14 mouse cellular contexts compared by ENCODE assay signal in the genomic region with DNA sequence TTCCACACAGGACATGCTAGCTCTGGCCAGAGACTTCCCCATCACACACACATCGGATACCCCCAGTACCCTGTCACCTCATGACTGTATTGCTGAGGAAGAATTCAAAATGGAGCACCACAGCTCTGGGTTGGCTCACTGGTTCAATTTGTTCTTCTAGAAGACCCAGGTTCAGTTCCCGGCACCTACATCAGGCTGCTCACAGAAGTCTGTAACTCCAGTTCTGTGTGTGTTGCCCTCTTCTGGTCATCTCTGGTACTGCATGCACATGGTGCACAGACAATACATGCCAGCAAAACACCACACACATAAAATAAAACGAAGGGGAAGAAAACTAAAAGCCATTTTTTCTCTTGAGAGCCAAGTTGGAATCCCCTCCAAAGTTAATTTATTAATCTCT. TPM values are rescaled to one million over a fixed set of nuclear protein-coding genes. Genes with fewer than 3 reads are reported as not detected.
DNase-seq lines count a peak whose midpoint lies in the region; ATAC-seq and TF ChIP-seq lines count a peak whose summit lies in the region.
"Had no signal": no experiment of that assay in that cellular context is flagged by ENCODE, and none has a peak within 500 bp of the region (broad histone marks: within the 10 kb centered on the region; RNA-seq: fewer than 3 reads in every experiment).

No protein-coding gene starts in this region.

- WGBS in embryonic facial prominence, embryonic 11.5 days, result 89% methylated on average over 3 of the region's 3 CpGs

- TF ChIP-seq CTCF in layer of hippocampus, adult 2 months (conservative IDR thresholded peaks at IDR 0.05), result peak; percentile 73
- peak; percentile 95 for TF ChIP-seq CTCF in E14TG2a.4 (conservative IDR thresholded peaks at IDR 0.05; ENCODE audit: low read length)

- no peak overlapping the region for H3K4me2 ChIP-seq in embryonic facial prominence, embryonic 11.5 days (ENCODE audit: low read depth, low read length)
- H3K4me2 ChIP-seq: forebrain, embryonic 12.5 days had no signal

- no peak overlapping the region for H3K9ac ChIP-seq in embryonic facial prominence, embryonic 11.5 days (replicated peaks; ENCODE audit: low read length)
- H3K9ac ChIP-seq: forebrain, embryonic 12.5 days had no signal

- H3K4me1 ChIP-seq in E14TG2a.4 (replicated peaks; ENCODE audit: low read depth, low read length), result peaks cover 49% of the 10 kb centered on the region
- no peaks in the 10 kb centered on the region for H3K4me1 ChIP-seq in embryonic facial prominence, embryonic 11.5 days (ENCODE audit: control insufficient read depth, insufficient read depth, low read length)
- H3K4me1 ChIP-seq: forebrain, embryonic 12.5 days had no signal

- no peak overlapping the region for H3K27ac ChIP-seq in layer of hippocampus, adult 2 months
- no peak overlapping the region for H3K27ac ChIP-seq in embryonic facial prominence, embryonic 11.5 days (replicated peaks; ENCODE audit: low read depth, low read length)
- H3K27ac ChIP-seq: forebrain, embryonic 12.5 days had no signal

- no peak overlapping the region for H3K4me3 ChIP-seq in layer of hippocampus, adult 2 months
- H3K4me3 ChIP-seq in E14TG2a.4 (replicated peaks; ENCODE audit: low read length), result no peak overlapping the region
- H3K4me3 ChIP-seq in embryonic facial prominence, embryonic 11.5 days (ENCODE audit: low read depth, low read length), result no peak overlapping the region
- H3K4me3 ChIP-seq: forebrain, embryonic 12.5 days had no signal

- peaks cover 7% of the 10 kb centered on the region; the same call in 1 of the 2 replicates for H3K9me3 ChIP-seq in E14TG2a.4 (ENCODE audit: low read length)
- no peaks in the 10 kb centered on the region for H3K9me3 ChIP-seq in embryonic facial prominence, embryonic 11.5 days (replicated peaks; ENCODE audit: control insufficient read depth, low read length)

- ATAC-seq in embryonic facial prominence, embryonic 11.5 days (replicated peaks; ENCODE audit: insufficient number of reproducible peaks, low FRiP score, low TSS enrichment, low read depth), result no peak

- no peak for DNase-seq in layer of hippocampus, adult 2 months (ENCODE audit: low spot score in 2 of 2)
- no peak for DNase-seq in layer of hippocampus, adult 11-12 months (ENCODE audit: low spot score)
- DNase-seq in A20 (ENCODE audit: low read depth, low spot score) (peak; percentile 48), MN1 (ENCODE audit: low spot score) (no peak)
- peak; percentile 25 for DNase-seq in embryonic facial prominence, embryonic 11.5 days (ENCODE audit: low spot score)
- DNase-seq in adrenal gland, adult 18-20 months (ENCODE audit: low spot score in 2 of 2), result no peak
- DNase-seq: adrenal gland, postnatal 10 days; heart, adult 18-20 months; layer of hippocampus, postnatal 36 days; thymus, adult 2 months had no signal

- H3K27me3 ChIP-seq in E14TG2a.4 (ENCODE audit: insufficient read depth, low read length), result peaks cover 4% of the 10 kb centered on the region; the same call in 1 of the 2 replicates
- no peaks in the 10 kb centered on the region for H3K27me3 ChIP-seq in embryonic facial prominence, embryonic 11.5 days (ENCODE audit: control insufficient read depth, insufficient read depth, low read length)
- H3K27me3 ChIP-seq: forebrain, embryonic 12.5 days had no signal

- H3K36me3 ChIP-seq in E14TG2a.4 (ENCODE audit: insufficient read depth, low read length), result peaks cover 79% of the 10 kb centered on the region
- H3K36me3 ChIP-seq in embryonic facial prominence, embryonic 11.5 days (replicated peaks; ENCODE audit: control insufficient read depth, insufficient read depth, low read depth, low read length), result no peaks in the 10 kb centered on the region
- H3K36me3 ChIP-seq: forebrain, embryonic 12.5 days had no signal

RNA-seq across cellular contexts. Expression of a gene that starts 6.8 kb away (rescaled TPM):
- under 1 TPM; 0.23 to 0.32 TPM for total RNA-seq in layer of hippocampus, adult 2 months (2021)
- polyA plus RNA-seq in embryonic facial prominence, embryonic 11.5 days (2014; fragmentation: Nextera tagmentation; extraction: Ambion mirVana), result 1.1 and 2.1 TPM in 2 replicates
- total RNA-seq in adrenal gland, adult 18-20 months (2021), result 10 to 100 TPM in 1 of 2 experiments, 1 to 10 TPM in 1; 6.5 to 14.4 TPM

RNA-seq across cellular contexts. Expression of a gene that starts 12.7 kb away (rescaled TPM):
- total RNA-seq in layer of hippocampus, adult 2 months (2021), result 100 to 1,000 TPM; 128 to 132 TPM
- polyA plus RNA-seq in embryonic facial prominence, embryonic 11.5 days (2014; fragmentation: Nextera tagmentation; extraction: Ambion mirVana), result 1.9 and 3.6 TPM in 2 replicates
- total RNA-seq in adrenal gland, adult 18-20 months (2021), result 1 to 10 TPM; 3.5 TPM

RNA-seq across cellular contexts. Expression of a gene that starts 17.0 kb away (rescaled TPM):
- not detected for total RNA-seq in layer of hippocampus, adult 2 months (2021)
- polyA plus RNA-seq in embryonic facial prominence, embryonic 11.5 days (2014; fragmentation: Nextera tagmentation; extraction: Ambion mirVana), result not detected in 2 replicates
- not detected for total RNA-seq in adrenal gland, adult 18-20 months (2021)
- total RNA-seq: heart, adult 18-20 months; layer of hippocampus, postnatal 36 days had no signal
- polyA plus RNA-seq: forebrain, embryonic 12.5 days; intestine, embryonic 14.5 days; liver, embryonic 16.5 days had no signal

RNA-seq across cellular contexts. Expression of a gene that starts 37.7 kb away (rescaled TPM):
- total RNA-seq in layer of hippocampus, adult 2 months (2021), result 10 to 100 TPM; 32.6 to 41.6 TPM
- polyA plus RNA-seq in embryonic facial prominence, embryonic 11.5 days (2014; fragmentation: Nextera tagmentation; extraction: Ambion mirVana), result 52.5 and 58.0 TPM in 2 replicates
- 1 to 10 TPM; 4.6 to 5.0 TPM for total RNA-seq in adrenal gland, adult 18-20 months (2021)

RNA-seq across cellular contexts. Expression of a gene that starts 43.1 kb away (rescaled TPM):
- total RNA-seq in layer of hippocampus, adult 2 months (2021), result not detected
- polyA plus RNA-seq in embryonic facial prominence, embryonic 11.5 days (2014; fragmentation: Nextera tagmentation; extraction: Ambion mirVana), result 0.25 and 0.32 TPM in 2 replicates
- total RNA-seq in adrenal gland, adult 18-20 months (2021), result not detected
- total RNA-seq: adrenal gland, postnatal 10 days; heart, adult 18-20 months; layer of hippocampus, postnatal 36 days had no signal
- polyA plus RNA-seq: liver, embryonic 16.5 days had no signal

Comparison
In these comparisons a context has a peak if more than half of its experiments do, and no peak if none do; other contexts are left out.
1. DNase-seq: peak in A20 (single experiment) and embryonic facial prominence, embryonic 11.5 days (single experiment); none in layer of hippocampus, adult 2 months (0 of 2), layer of hippocampus, adult 11-12 months (single experiment), MN1 (single experiment) and adrenal gland, adult 18-20 months (0 of 2).
2. RNA of a gene that starts 6.8 kb away (total RNA-seq): 6.5 to 14.4 TPM in adrenal gland, adult 18-20 months; 0.23 to 0.32 TPM in layer of hippocampus, adult 2 months; every median in the first group is over 4 times any median in the second.
3. RNA of a gene that starts 12.7 kb away (total RNA-seq): 128 to 132 TPM in layer of hippocampus, adult 2 months; 3.5 TPM in adrenal gland, adult 18-20 months; every median in the first group is over 10 times any median in the second.